Mouse (Mus musculus): Measurements from ENCODE around the gene Osbpl10. TPM values are rescaled to one million over a fixed set of nuclear protein-coding genes. Genes with fewer than 3 reads are reported as not detected.

Osbpl10 gene
- polyA plus RNA-seq, 1 experiment from 2014 or later = 2.6 TPM

DNA sequence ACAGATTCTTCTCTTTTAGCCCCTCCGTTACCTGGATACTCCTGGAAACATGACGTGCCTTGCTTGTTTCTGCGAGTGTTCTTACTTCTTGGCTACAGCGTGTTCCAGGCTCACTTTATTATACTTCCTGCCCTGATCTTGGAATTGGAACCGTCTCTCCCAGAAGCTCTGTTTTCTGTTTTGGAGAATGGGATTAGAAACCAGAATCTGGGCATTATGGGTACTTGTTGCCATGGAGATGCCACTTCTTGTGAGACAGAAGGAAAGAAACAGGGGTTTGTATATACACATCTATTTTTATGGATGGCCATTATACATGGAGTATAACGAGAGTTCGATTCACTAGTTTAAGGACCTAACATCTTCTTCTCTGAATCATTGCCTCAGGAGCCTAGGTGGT is 54.4 kb downstream of the Osbpl10 start:
- Histone ChIP-seq H3K27ac (ENCODE audit: poor library complexity, severe bottlenecking) (no peak overlapping the region), H3K4me3 (no peak overlapping the region), H3K9ac (no peak overlapping the region), H3K27me3 (replicated peaks) (no peaks in the 10 kb centered on the region), H3K36me3 (no peaks in the 10 kb centered on the region), H3K4me1 (replicated peaks) (peaks cover 10% of the 10 kb centered on the region), H3K9me3 (replicated peaks) (no peaks in the 10 kb centered on the region), H3K4me2 (no peak overlapping the region)
- ATAC-seq (ENCODE audit: insufficient number of reproducible peaks, low FRiP score) = no peak
- 89% methylated on average over 7 of the region's 7 CpGs for WGBS

DNA sequence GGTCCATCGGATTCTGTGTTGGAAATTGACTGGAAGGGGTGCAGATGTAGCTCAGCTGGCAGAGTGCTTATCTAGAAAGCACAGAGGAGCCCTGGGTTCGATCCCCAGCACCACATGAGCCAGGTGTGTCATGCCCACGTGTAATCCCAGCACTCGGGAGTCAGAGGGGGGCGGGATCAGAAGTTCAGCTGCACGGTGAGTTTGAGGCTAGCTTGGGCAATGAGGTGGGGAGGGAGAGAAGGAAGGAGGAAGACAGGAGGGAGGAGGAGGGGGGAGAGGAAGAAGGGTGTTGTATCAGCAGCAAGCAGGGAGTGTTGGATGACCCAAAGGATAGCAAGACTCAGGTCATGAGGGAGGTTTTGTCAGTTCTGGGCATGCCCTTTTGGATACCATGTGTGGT is 55.9 kb downstream of the Osbpl10 start:
- WGBS = 72% methylated on average over 6 of the region's 6 CpGs
- Histone ChIP-seq H3K36me3 (no peaks in the 10 kb centered on the region), H3K27me3 (replicated peaks) (no peaks in the 10 kb centered on the region), H3K4me1 (replicated peaks) (peaks cover 11% of the 10 kb centered on the region), H3K27ac (ENCODE audit: poor library complexity, severe bottlenecking) (no peak overlapping the region), H3K4me2 (no peak overlapping the region), H3K9ac (no peak overlapping the region), H3K9me3 (replicated peaks) (no peaks in the 10 kb centered on the region), H3K4me3 (no peak overlapping the region)
- ATAC-seq (ENCODE audit: insufficient number of reproducible peaks, low FRiP score) = no peak

DNA sequence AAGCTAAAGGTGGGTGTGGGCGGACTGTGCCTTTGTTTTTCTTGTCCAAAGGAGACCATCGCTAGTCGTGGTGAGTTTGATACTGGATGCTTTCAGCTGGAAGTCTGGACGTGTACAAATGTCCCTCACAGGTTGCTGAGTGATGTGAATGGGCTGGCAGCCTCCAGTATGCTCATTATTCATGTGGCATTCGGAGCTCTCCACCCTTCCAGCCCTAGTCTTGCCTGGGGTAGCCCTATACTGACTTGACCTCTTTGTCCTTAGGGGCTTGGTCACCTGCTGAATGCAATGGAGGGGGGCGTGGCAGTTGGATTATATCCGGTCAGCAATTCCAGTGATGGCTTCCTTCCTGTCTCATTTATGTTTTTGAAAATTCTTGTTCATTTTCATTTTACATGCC is 56.4 kb downstream of the Osbpl10 start:
- H3K4me3 ChIP-seq = no peak overlapping the region
- no peaks in the 10 kb centered on the region for H3K36me3 ChIP-seq
- H3K27me3 ChIP-seq (replicated peaks) = no peaks in the 10 kb centered on the region
- no peak for ATAC-seq (ENCODE audit: insufficient number of reproducible peaks, low FRiP score)
- H3K9ac ChIP-seq = no peak overlapping the region
- H3K27ac ChIP-seq (ENCODE audit: poor library complexity, severe bottlenecking) = no peak overlapping the region
- H3K9me3 ChIP-seq (replicated peaks) = no peaks in the 10 kb centered on the region
- H3K4me2 ChIP-seq = no peak overlapping the region
- peaks cover 11% of the 10 kb centered on the region for H3K4me1 ChIP-seq (replicated peaks)
- 82% methylated on average over 7 of the region's 7 CpGs for WGBS

DNA sequence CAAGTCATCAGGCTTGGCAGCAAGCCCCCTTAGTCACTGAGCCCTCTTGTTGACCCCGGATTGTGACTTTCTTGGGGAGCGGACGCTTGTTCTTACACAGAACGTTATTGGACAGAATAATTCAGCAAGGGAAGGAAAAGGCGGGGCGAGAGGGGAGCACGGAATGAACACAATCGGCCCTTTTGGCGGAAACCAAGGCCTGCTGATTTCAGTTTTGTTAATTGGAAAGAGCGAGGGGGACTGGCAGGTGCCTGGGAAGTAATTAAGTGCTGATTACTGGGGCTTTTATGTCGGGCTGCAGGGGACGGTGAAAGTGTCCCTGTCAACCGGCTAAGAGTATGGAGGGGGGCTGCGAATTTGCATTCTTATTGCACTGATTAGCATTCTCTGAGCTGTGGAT is 59.8 kb downstream of the Osbpl10 start:
- Histone ChIP-seq H3K27me3 (replicated peaks) (no peaks in the 10 kb centered on the region), H3K9me3 (replicated peaks) (no peaks in the 10 kb centered on the region), H3K4me3 (no peak overlapping the region), H3K4me1 (replicated peaks) (peaks cover 14% of the 10 kb centered on the region), H3K36me3 (no peaks in the 10 kb centered on the region), H3K9ac (no peak overlapping the region), H3K4me2 (no peak overlapping the region), H3K27ac (ENCODE audit: poor library complexity, severe bottlenecking) (no peak overlapping the region)
- WGBS = 53% methylated on average over 14 of the region's 14 CpGs
- no peak for ATAC-seq (ENCODE audit: insufficient number of reproducible peaks, low FRiP score)

DNA sequence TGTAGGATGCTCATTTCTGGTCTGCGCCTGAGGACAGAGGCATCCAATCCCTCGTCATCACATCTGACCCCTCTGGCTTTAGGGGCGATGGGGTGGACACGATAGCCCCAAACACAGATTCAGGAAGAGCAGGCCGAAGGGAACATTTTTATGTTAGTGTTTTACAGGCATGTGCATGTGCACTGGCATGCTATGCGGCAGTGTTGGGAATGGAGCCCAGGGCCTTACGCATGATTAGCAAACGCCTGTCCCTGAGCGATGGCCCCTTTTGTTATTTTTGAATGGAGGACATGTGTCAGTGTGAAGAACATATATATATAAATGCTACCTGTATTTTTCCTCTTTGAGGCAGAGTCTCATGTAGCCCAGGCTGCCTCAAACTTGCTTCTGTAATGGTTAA is 60.3 kb downstream of the Osbpl10 start:
- H3K36me3 ChIP-seq = no peaks in the 10 kb centered on the region
- H3K4me1 ChIP-seq (replicated peaks) = peaks cover 14% of the 10 kb centered on the region
- no peaks in the 10 kb centered on the region for H3K9me3 ChIP-seq (replicated peaks)
- H3K9ac ChIP-seq = no peak overlapping the region
- ATAC-seq (ENCODE audit: insufficient number of reproducible peaks, low FRiP score) = no peak
- H3K27me3 ChIP-seq (replicated peaks) = no peaks in the 10 kb centered on the region
- H3K27ac ChIP-seq (ENCODE audit: poor library complexity, severe bottlenecking) = no peak overlapping the region
- 86% methylated on average over 9 of the region's 9 CpGs for WGBS
- no peak overlapping the region for H3K4me2 ChIP-seq
- no peak overlapping the region for H3K4me3 ChIP-seq

DNA sequence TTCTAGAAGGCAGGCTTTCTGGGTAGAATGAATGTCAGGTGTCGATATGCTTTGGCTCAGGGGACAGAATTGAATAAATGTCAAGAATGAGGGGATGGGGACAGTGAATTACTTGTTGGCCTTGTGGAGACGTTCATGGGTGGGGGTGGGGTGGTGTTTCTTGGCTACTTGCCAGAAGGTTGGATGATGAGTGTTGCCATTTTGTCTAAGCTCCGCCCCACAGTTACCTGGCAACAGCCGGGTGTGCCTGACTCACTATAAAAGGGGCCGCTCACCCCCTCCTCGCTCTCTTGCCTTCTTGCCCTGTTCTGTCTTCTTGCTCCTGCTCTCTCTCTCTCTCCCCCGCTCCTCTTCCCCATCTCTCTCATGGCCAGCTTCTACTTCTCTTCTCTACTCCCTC is 60.9 kb downstream of the Osbpl10 start:
- H3K9me3 ChIP-seq (replicated peaks) = no peaks in the 10 kb centered on the region
- ATAC-seq (ENCODE audit: insufficient number of reproducible peaks, low FRiP score) = no peak
- 48% methylated on average over 7 of the region's 7 CpGs for WGBS
- H3K4me3 ChIP-seq = no peak overlapping the region
- H3K27me3 ChIP-seq (replicated peaks) = no peaks in the 10 kb centered on the region
- no peak overlapping the region for H3K9ac ChIP-seq
- H3K27ac ChIP-seq (ENCODE audit: poor library complexity, severe bottlenecking) = no peak overlapping the region
- no peaks in the 10 kb centered on the region for H3K36me3 ChIP-seq
- no peak overlapping the region for H3K4me2 ChIP-seq
- H3K4me1 ChIP-seq (replicated peaks) = peaks cover 14% of the 10 kb centered on the region

DNA sequence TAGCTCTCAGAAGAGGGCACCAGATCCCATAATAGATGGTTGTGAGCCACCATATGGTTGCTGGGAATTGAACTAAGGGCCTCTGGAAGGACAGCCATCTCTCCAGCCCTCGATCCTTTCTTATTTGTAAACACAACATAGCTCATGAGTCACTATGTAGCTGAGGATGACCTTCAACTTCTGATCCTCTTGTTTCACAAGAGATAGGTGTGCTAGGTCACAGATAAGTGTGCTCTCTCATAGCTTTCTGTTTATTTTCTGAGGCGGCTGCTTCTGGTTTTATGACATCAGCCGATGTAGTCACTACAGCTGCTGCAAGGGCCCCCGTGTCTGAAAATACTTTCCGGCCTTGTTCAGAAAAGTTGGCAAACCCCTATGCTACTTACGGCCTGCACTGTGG is 64.2 kb downstream of the Osbpl10 start:
- H3K4me2 ChIP-seq = no peak overlapping the region
- WGBS = 73% methylated on average over 6 of the region's 6 CpGs
- H3K27me3 ChIP-seq (replicated peaks) = no peaks in the 10 kb centered on the region
- H3K4me1 ChIP-seq (replicated peaks) = peaks cover 37% of the 10 kb centered on the region
- no peak overlapping the region for H3K27ac ChIP-seq (ENCODE audit: poor library complexity, severe bottlenecking)
- no peaks in the 10 kb centered on the region for H3K36me3 ChIP-seq
- H3K9ac ChIP-seq = no peak overlapping the region
- no peak overlapping the region for H3K4me3 ChIP-seq
- H3K9me3 ChIP-seq (replicated peaks) = no peaks in the 10 kb centered on the region
- ATAC-seq (ENCODE audit: insufficient number of reproducible peaks, low FRiP score) = no peak

DNA sequence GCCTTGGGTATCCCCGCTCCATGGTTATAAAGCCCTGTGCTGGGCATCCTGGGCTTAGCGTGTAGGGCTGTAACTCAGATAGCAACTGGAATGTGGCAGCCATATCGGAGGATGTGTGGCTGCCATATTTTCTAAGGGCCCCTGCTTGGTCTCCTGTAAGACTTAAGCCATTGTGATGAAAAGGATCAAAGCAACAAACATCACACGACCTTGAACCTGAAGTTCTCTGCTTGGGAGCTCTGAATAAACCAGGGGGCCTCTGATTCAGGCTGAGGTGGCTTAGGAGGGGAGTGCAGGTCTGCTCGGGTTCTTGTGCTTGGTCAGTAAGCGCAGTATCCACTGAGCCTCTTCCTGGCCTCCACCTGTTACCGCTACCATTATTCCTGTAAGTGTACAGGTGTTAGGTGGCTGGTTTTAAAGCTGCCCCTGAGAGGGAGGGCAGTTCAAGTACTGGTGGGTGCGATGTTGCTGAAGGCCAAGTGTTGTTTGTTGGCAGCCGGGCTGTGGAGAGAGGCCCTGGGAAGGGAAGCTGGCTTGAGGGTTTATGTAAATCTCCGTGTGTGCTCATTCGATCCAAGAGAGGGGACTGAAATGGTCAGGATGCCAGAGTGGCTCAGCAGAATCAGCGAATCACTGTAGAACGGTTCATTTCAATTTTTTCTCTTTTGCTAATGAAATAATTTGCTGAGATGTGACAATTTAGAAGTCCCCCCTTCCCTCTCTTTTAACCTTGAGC is 64.8 kb downstream of the Osbpl10 start:
- 83% methylated on average over 13 of the region's 13 CpGs for WGBS
- Histone ChIP-seq H3K4me1 (replicated peaks) (peaks cover 43% of the 10 kb centered on the region), H3K27me3 (replicated peaks) (no peaks in the 10 kb centered on the region), H3K36me3 (no peaks in the 10 kb centered on the region), H3K4me2 (no peak overlapping the region), H3K27ac (ENCODE audit: poor library complexity, severe bottlenecking) (no peak overlapping the region), H3K9ac (no peak overlapping the region), H3K4me3 (no peak overlapping the region), H3K9me3 (replicated peaks) (no peaks in the 10 kb centered on the region)
- no peak for ATAC-seq (ENCODE audit: insufficient number of reproducible peaks, low FRiP score)

DNA sequence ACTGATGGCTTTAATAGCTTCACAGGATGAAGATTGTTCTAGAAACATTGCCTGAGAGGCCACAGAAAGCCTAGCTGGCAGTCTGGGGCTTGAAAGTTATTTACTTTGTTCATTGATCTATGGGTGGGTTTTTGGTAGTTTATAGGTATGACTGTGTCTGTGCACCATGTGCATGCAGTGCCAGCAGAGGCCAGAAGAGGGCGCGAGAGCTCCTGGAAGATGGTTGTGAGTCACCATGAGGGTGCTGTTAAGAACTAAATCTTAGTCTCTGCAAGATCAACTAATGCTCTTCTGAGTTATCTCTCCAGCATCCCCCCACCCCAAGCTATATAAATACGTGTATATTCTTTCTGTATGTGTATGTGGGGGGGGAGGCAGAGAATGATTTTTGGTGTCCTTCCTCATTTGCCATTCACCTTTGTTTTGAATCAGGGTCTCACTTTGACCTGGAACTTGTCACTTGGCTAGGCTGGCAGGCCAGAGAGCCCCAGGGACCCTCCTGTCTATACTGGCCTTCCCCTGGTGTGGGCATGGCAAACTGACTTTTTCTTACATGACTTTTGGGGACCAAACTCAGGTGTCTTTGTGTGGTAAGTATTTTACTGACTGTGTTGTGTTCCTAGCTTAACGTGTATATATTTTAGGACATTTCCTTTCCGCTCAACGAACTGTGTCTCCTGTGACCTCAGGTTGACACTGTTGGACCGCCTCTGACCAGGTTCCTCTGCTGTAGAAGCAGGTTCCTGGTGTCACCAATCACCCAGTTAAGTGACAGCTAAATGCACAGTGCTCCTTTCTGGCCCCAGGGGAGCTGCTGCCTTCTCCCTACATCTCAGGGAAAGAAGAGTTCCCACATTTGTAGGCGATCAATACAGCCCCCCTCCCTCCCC is 65.8 kb downstream of the Osbpl10 start:
- H3K4me1 ChIP-seq (replicated peaks) = peaks cover 50% of the 10 kb centered on the region
- 74% methylated on average over 8 of the region's 8 CpGs for WGBS
- H3K27me3 ChIP-seq (replicated peaks) = no peaks in the 10 kb centered on the region
- no peak overlapping the region for H3K4me2 ChIP-seq
- no peak overlapping the region for H3K9ac ChIP-seq
- ATAC-seq (ENCODE audit: insufficient number of reproducible peaks, low FRiP score) = no peak
- no peak overlapping the region for H3K4me3 ChIP-seq
- no peaks in the 10 kb centered on the region for H3K9me3 ChIP-seq (replicated peaks)
- no peaks in the 10 kb centered on the region for H3K36me3 ChIP-seq
- no peak overlapping the region for H3K27ac ChIP-seq (ENCODE audit: poor library complexity, severe bottlenecking)

DNA sequence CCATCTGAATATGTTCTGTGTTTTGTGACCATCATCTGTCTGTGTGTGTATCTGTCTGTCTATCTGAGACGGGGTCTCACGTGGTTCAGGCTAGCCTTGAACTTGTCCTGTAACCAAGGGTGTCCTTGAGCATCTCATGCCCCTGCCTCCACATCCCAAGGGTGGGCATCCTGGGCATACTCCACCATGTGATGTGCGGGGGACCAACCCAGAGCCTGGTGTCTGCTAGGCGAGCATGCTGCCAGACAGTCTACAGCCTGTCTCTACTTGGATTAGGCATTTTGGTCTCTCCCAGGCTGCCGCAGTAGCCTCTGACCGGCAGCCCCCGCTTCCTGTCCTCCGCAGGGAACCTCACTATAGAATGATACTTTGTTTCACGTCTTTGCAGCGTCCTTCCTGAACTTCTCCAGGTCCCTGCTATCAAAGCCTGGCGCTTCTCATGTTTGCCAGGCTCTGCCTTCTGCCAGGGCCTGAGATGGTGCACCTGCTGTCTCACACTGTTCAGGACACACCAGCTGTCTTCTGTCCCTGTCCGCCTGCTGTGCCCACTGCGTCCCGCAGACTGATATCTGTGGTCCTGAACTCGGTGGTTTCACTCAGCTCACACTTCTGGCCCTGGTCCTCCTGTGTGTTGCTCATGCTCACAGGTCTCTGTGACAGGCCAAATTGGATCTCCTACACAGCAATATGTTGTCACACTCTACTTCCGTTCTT is 66.9 kb downstream of the Osbpl10 start:
- 61% methylated on average over 16 of the region's 16 CpGs for WGBS
- Histone ChIP-seq H3K4me1 (replicated peaks) (peaks cover 42% of the 10 kb centered on the region), H3K36me3 (no peaks in the 10 kb centered on the region), H3K27ac (ENCODE audit: poor library complexity, severe bottlenecking) (no peak overlapping the region), H3K9me3 (replicated peaks) (no peaks in the 10 kb centered on the region), H3K4me2 (no peak overlapping the region), H3K4me3 (no peak overlapping the region), H3K9ac (no peak overlapping the region), H3K27me3 (replicated peaks) (no peaks in the 10 kb centered on the region)
- no peak for ATAC-seq (ENCODE audit: insufficient number of reproducible peaks, low FRiP score)

DNA sequence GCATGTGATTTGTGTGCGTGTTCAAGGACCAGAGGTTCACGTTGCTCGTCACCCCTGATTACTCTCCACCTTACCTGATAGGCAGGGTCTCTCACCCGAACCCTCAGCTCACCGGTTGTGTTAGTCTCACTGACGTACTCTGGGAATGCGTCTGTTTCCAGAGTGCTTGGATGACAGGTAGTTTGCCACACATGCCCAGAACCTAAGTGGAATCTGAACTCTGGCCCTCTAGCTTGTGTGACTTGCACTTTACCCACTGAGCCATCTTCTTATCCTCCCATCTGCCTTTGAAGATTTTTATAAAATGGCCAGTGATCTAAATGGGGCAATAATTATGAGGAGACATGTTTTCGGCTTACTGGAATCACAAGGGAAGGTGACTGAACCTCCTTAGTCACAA is 68.3 kb downstream of the Osbpl10 start:
- no peaks in the 10 kb centered on the region for H3K9me3 ChIP-seq (replicated peaks)
- H3K27me3 ChIP-seq (replicated peaks) = no peaks in the 10 kb centered on the region
- H3K4me1 ChIP-seq (replicated peaks) = peaks cover 42% of the 10 kb centered on the region
- H3K9ac ChIP-seq = no peak overlapping the region
- no peak for ATAC-seq (ENCODE audit: insufficient number of reproducible peaks, low FRiP score)
- H3K4me3 ChIP-seq = no peak overlapping the region
- no peak overlapping the region for H3K4me2 ChIP-seq
- H3K27ac ChIP-seq (ENCODE audit: poor library complexity, severe bottlenecking) = no peak overlapping the region
- WGBS = 75% methylated on average over 8 of the region's 8 CpGs
- no peaks in the 10 kb centered on the region for H3K36me3 ChIP-seq

Measured in heart, embryonic 12.5 days (tissue).